Mouse (Mus musculus): Measurements from ENCODE around the gene Col6a2.

DNA sequence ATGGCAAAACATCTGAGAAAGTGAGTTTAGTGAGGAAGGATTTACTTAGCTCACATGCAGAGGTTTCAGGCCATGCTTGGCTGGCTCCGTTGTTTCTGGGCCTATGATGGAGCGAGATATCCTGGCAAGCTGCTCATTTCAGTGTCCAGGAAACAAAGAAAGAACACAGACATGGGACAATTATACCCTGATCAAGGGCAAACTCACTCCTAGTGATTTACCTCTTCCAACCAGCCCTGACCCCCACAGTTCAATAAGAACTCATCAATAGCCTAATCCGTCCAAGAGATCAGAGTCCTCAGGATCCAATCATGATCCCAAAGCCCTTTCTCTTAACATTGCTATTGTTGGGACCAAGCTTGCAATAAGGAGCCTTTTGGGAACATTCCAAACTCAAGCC lies 51.3 kb downstream of the Col6a2 start:
- TF ChIP-seq POLR2A (IDR thresholded peaks at IDR 0.05; ENCODE audit: low read depth, low read length) (no peak), CTCF (IDR thresholded peaks at IDR 0.05; ENCODE audit: borderline replicate concordance, insufficient read depth, low read length) (no peak)

All from embryonic fibroblast, embryonic 13.5 days (primary cell).